Mouse (Mus musculus): Measurements from ENCODE around the gene Plod1. TPM values are rescaled to one million over a fixed set of nuclear protein-coding genes. Genes with fewer than 3 reads are reported as not detected.

Plod1 gene
- polyA plus RNA-seq, 1 experiment: 64.4 TPM

DNA sequence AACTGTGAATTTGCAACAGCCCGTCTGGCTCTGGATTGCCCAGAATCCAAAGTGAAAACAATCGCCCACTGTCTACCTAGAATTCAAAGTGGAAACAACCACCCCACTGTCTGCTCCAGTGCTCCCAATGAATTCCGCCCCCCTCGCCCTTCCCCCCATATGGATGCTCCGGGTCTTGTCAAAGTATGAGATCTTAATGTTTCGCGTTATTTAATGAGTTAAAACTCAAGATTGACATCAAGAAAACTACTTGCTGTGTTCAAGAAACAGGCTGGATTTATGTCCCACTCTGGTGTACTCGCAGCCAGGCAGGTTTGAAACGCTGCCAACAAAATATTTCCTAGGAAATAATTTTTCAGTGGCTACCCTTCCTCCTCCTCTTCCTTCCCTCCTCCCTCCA, 3.5 kb upstream of the Plod1 start:
- no peak for TF ChIP-seq CTCF (IDR thresholded peaks at IDR 0.05; ENCODE audit: borderline replicate concordance, insufficient read depth, low read length)
- TF ChIP-seq POLR2A (IDR thresholded peaks at IDR 0.05; ENCODE audit: low read depth, low read length): no peak
- H3K4me1 ChIP-seq (ENCODE audit: control insufficient read depth, insufficient read depth, low read length): peaks cover 11% of the 10 kb centered on the region; the same call in 1 of the 2 replicates
- H3K27ac ChIP-seq (ENCODE audit: insufficient read depth, low read length): peak overlapping the region; percentile 78
- H3K4me3 ChIP-seq (ENCODE audit: insufficient read depth, low read length): no peak overlapping the region

DNA sequence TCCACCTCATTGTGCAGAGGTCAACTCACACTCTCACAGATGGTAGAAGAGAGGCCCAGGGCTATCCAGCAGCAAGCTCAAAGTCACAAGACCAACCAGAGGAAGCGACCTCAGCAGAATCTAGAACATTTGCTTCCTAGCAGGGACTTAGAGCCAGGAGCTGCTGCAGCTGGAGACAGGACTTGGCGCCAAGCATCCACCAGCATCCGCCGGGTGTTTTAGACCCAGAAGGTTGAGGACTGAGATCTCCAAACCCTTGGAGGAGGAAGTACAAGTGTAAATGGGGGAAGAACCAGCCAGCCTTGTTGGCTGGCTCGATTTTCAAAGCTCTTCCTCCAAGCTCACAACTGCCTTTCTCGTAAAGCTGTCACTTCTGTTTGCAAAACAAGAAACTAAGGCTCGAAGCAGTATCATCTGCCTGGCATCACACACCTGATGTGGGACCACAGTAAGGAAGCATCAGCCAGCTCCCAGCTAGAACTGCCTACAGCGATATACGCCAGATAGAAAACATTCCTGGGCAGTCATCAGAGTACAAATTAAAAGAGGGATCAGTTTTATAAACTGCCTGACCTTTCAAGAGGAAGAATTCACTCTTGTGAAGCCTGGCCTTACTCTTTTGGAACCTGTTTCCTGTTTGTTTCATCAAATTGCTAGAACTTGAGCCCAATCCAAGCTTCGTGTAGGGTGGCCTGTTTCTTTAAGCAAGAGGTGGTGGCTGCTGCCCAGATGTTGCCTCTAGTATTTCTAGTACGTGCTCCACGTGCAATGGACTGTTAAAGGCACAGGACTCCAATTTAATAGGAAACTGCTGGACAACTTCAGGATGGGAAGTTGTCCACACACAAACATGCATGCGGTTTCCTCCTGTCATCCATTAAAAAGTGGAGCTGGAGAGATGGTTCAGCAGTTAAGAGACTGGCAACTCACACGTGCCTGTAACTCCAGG, 1.9 kb upstream of the Plod1 start:
- no peak overlapping the region for H3K4me3 ChIP-seq (ENCODE audit: insufficient read depth, low read length)
- no peak overlapping the region; the same call in 1 of the 2 replicates for H3K27ac ChIP-seq (ENCODE audit: insufficient read depth, low read length)
- H3K4me1 ChIP-seq (ENCODE audit: control insufficient read depth, insufficient read depth, low read length): peaks cover 11% of the 10 kb centered on the region; the same call in 1 of the 2 replicates
- TF ChIP-seq POLR2A (IDR thresholded peaks at IDR 0.05; ENCODE audit: low read depth, low read length): no peak

DNA sequence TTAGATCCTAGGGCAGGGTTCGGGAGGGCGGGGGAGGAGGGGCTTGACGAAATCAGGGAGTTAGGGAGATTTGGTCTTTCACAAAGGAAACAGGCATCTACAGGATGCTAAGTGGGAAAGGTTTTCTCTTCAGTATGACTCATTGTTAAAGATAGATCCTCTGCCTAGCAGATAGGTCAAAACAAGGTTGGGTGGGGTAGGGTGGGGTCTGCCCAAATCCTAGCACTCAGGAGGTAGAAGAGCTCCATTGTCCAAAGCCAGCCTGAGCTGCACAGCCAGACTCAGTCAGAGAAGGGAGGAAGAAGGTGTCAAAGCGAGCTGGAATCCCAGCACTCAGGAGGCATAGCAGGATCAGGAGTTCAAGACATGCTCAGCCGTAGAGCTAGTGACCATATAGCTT, 919 bp upstream of the Plod1 start:
- Histone ChIP-seq H3K4me3 (ENCODE audit: insufficient read depth, low read length) (no peak overlapping the region), H3K27ac (ENCODE audit: insufficient read depth, low read length) (no peak overlapping the region), H3K4me1 (ENCODE audit: control insufficient read depth, insufficient read depth, low read length) (peaks cover 11% of the 10 kb centered on the region; the same call in 1 of the 2 replicates)
- TF ChIP-seq CTCF (IDR thresholded peaks at IDR 0.05; ENCODE audit: borderline replicate concordance, insufficient read depth, low read length) (no peak), POLR2A (IDR thresholded peaks at IDR 0.05; ENCODE audit: low read depth, low read length) (no peak)

DNA sequence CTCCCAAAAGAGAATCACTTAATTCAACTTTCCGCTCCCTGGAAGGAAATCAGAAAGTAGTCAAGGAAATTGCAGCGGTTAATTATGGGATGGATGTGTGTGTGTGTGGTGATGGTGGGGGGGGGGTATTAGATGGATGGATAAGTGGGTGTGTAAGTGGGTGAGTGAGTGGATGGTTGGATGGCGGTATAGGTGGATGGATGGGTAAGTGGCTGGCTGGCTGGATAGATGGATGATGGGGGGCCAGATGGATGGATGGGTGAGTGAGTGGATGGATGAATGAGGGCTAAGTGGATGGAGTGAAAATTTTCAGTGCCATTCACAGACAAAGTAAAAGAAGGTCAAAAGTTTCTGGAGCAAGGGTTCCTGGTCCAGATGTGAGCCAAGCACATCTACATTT, 454 bp upstream of the Plod1 start:
- Histone ChIP-seq H3K27ac (ENCODE audit: insufficient read depth, low read length) (no peak overlapping the region), H3K4me3 (ENCODE audit: insufficient read depth, low read length) (peak overlapping the region; percentile 75), H3K4me1 (ENCODE audit: control insufficient read depth, insufficient read depth, low read length) (peaks cover 7% of the 10 kb centered on the region; the same call in 1 of the 2 replicates)
- TF ChIP-seq POLR2A (IDR thresholded peaks at IDR 0.05; ENCODE audit: low read depth, low read length) (no peak), CTCF (IDR thresholded peaks at IDR 0.05; ENCODE audit: borderline replicate concordance, insufficient read depth, low read length) (no peak)

DNA sequence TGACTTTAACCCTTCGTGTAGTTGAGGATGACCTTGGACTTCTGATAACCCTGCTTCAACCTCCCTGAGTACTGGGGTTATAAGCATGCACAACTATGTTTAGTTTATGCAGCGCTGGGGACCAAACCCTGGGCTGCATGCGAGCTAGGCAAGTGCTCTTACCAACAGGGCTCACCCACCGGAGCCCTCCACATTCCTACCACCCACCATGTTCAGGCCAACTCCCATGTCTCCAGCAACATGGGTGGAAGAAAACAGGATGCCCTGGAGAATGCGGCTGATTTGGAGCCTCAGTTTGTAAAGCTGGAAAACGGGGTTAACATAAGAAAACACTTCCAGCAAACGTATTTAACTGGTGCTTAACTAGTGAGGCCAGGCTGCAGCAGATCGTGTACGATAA, 663 bp downstream of the Plod1 start:
- Histone ChIP-seq H3K4me1 (ENCODE audit: control insufficient read depth, insufficient read depth, low read length) (peaks cover 5% of the 10 kb centered on the region; the same call in 1 of the 2 replicates), H3K4me3 (ENCODE audit: insufficient read depth, low read length) (peak overlapping the region; percentile 75), H3K27ac (ENCODE audit: insufficient read depth, low read length) (no peak overlapping the region)
- no peak for TF ChIP-seq CTCF (IDR thresholded peaks at IDR 0.05; ENCODE audit: borderline replicate concordance, insufficient read depth, low read length)
- TF ChIP-seq POLR2A (IDR thresholded peaks at IDR 0.05; ENCODE audit: low read depth, low read length): no peak

DNA sequence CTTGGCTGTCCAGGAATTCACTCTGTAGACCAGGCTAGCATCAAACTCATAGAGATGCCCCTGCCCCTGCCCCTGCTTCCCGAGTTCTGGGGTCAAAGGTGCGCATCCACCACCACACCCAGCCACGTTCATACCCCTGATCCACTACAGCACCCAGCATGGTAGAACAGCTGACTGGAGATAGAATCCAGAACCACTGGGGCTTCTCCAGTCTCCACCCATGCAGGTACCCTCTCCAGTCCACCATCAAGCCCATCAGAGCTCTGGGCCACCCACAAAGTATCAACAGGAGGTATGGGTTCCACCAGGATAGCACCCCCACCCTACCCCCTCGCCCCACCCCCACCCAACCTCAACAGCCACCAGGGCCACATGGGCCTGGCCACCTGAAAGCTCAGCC, 2.0 kb downstream of the Plod1 start:
- Histone ChIP-seq H3K27ac (ENCODE audit: insufficient read depth, low read length) (no peak overlapping the region), H3K4me1 (ENCODE audit: control insufficient read depth, insufficient read depth, low read length) (peaks cover 5% of the 10 kb centered on the region; the same call in 1 of the 2 replicates), H3K4me3 (ENCODE audit: insufficient read depth, low read length) (no peak overlapping the region)
- no peak for TF ChIP-seq CTCF (IDR thresholded peaks at IDR 0.05; ENCODE audit: borderline replicate concordance, insufficient read depth, low read length)

DNA sequence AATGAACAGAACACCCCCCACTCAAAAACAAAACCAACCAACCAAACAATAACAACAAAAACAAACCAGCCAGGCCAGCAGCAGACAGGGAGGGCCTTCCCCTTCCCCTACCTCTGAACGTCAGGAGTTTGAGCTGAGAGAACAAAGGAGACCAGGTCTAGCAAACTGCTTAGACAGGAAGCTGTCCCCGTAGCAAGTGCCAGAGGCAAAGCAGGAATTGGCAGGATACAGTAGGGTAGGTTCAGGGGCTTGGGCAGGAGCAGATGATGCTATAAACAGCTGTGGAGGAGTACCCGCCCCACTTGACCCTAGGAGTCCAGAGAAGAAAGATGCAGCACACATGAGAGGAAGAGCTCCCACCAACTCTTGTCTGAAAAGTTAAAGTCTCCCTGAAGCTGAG, 2.4 kb downstream of the Plod1 start:
- TF ChIP-seq POLR2A (IDR thresholded peaks at IDR 0.05; ENCODE audit: low read depth, low read length) (no peak), CTCF (IDR thresholded peaks at IDR 0.05; ENCODE audit: borderline replicate concordance, insufficient read depth, low read length) (no peak)
- H3K4me1 ChIP-seq (ENCODE audit: control insufficient read depth, insufficient read depth, low read length): peaks cover 5% of the 10 kb centered on the region; the same call in 1 of the 2 replicates
- H3K27ac ChIP-seq (ENCODE audit: insufficient read depth, low read length): no peak overlapping the region
- H3K4me3 ChIP-seq (ENCODE audit: insufficient read depth, low read length): no peak overlapping the region

DNA sequence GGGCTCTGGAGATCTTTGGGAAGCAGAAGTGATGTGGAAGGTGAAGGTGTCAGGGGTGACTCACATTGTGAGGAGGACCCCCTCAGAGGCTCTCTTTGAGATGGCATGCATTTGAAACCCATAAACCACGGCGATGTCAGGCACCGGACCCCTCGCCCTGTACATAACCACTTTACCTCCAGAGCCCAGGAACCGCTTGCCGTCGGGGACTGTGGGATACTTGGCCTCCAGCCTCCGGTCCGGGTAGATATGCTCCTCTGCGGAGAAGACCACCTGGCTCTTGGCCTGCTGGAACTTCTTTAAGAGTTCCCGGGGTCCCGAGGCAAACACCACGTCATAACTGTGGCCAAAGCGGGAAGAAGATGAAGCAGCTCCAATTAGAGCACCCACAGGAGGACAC, 5.6 kb downstream of the Plod1 start:
- H3K27ac ChIP-seq (ENCODE audit: insufficient read depth, low read length): no peak overlapping the region
- TF ChIP-seq CTCF (IDR thresholded peaks at IDR 0.05; ENCODE audit: borderline replicate concordance, insufficient read depth, low read length) (no peak), POLR2A (IDR thresholded peaks at IDR 0.05; ENCODE audit: low read depth, low read length) (no peak)
- no peak overlapping the region for H3K4me3 ChIP-seq (ENCODE audit: insufficient read depth, low read length)
- 0 out of 2 replicates have a peak, but pooled peaks cover 4% of the 10 kb centered on the region for H3K4me1 ChIP-seq (ENCODE audit: control insufficient read depth, insufficient read depth, low read length)

DNA sequence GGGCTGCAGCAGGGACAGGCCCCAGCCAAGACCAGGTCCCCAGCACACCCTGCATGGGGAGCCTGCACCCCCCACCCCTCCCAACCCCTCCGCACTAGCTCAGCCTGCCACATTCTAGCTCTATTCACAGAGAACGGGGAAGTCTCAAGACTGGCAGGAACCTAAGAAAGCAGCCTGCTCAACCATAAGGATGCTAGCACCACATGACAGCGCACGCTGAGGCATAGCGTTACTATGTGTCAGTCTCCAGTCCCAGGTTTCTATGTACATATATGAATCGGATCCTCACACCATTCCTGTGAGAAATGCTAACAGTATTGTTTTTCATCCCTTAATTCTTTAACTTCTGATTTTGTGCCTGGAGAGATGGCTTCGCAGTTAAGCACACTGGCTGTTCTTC, 8.0 kb downstream of the Plod1 start:
- Histone ChIP-seq H3K4me1 (ENCODE audit: control insufficient read depth, insufficient read depth, low read length) (0 out of 2 replicates have a peak, but pooled peaks cover 4% of the 10 kb centered on the region), H3K4me3 (ENCODE audit: insufficient read depth, low read length) (no peak overlapping the region), H3K27ac (ENCODE audit: insufficient read depth, low read length) (no peak overlapping the region)
- TF ChIP-seq POLR2A (IDR thresholded peaks at IDR 0.05; ENCODE audit: low read depth, low read length): no peak
- TF ChIP-seq CTCF (IDR thresholded peaks at IDR 0.05; ENCODE audit: borderline replicate concordance, insufficient read depth, low read length): no peak

DNA sequence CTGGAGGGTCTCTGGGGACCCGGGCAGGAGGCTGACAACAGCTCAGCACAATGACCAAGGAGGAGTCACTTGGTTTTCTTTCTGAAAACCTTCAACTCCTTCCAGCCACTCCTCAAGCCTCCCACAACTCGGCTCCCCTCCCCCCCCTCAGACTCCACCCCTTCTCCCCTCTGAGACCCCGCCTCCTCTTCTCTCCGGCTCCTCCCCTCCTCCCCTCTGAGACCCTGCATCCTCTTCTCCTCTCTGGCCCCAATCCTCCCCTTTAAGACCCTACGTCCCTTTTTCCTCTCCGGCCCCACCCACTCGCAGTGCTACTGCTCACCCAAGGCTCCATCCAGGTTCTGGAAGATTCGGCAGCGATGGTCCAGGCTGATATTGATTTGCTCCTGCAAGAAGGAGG, 8.4 kb downstream of the Plod1 start:
- no peak overlapping the region for H3K4me3 ChIP-seq (ENCODE audit: insufficient read depth, low read length)
- H3K4me1 ChIP-seq (ENCODE audit: control insufficient read depth, insufficient read depth, low read length): 0 out of 2 replicates have a peak, but pooled peaks cover 4% of the 10 kb centered on the region
- TF ChIP-seq POLR2A (IDR thresholded peaks at IDR 0.05; ENCODE audit: low read depth, low read length) (no peak), CTCF (IDR thresholded peaks at IDR 0.05; ENCODE audit: borderline replicate concordance, insufficient read depth, low read length) (no peak)
- no peak overlapping the region for H3K27ac ChIP-seq (ENCODE audit: insufficient read depth, low read length)
